Mouse (Mus musculus): ENCODE results near the gene Gm13199. TPM values are rescaled to one million over a fixed set of nuclear protein-coding genes. Genes with fewer than 3 reads are reported as not detected.

Gene Gm13199
- 1 to 10 TPM in 3 of 4 experiments, under 1 TPM in 1; 0.80 to 4.7 (median 2.3) TPM for total RNA-seq (2022)

GRCm38 (mm10) chr2:5862834-5863233 lies at the start of gene Gm13199:
Gm13199 (minus strand) TSS chr2:5862934.
- no peak for DNase-seq (ENCODE audit: low spot score in 2 of 2)

GRCm38 (mm10) chr2:5911282-5911965 lies 48.7 kb upstream of the Gm13199 start:
- no peak for DNase-seq (ENCODE audit: low spot score in 2 of 2)

DNA sequence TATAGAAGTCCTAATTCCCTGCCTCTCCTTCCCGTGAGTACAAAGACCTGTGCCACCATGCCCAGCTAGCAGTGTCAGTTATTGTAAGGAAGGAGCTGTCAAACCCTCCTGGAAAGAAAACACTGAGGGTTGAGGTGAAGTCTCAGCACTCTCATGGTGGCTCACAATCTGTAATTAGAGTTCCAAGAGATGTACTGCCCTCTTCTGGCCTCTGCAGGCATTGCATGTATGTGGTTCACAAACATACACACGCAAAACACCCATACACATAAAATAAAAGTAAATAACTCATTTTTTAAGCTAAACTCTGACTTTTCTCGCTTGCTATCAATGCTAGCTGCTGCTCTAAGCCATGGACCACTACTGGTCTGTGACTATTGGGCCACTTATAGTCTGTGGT lies 43.9 kb upstream of the Gm13199 start:
- no peak for DNase-seq (ENCODE audit: low spot score in 2 of 2)

GRCm38 (mm10) chr2:5906092-5906491 lies 43.4 kb upstream of the Gm13199 start:
- DNase-seq (ENCODE audit: low spot score in 2 of 2), result peak; percentile 51 to 71

DNA sequence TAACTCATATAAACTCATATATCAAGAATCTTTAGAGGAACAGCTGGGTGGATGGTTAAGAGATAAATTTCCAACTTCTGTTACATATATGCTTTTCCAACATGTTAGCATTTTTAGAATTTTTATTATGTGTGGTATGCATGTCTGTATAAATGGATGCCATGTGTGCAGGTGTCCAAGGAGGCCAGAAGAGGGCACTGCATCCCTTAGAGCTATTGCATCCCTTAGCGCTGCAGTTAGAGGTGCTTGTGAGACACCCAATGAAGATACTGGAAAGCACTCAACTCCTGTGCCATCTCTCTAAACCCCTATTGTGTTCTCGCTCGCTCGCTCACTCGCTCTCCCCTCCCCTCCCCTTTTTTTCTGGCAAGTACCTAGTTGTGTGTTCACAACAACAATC lies 37.4 kb upstream of the Gm13199 start:
- no peak for DNase-seq (ENCODE audit: low spot score in 2 of 2)

- peak; percentile 97 to 99 for DNase-seq (ENCODE audit: low spot score in 2 of 2)
These were observed 32.3 kb upstream of the Gm13199 start, which contains the start of gene Sec61a2 for GRCm38 (mm10) chr2:5894843-5895570. Sec61a2 (minus strand) TSS chr2:5895432.

DNA sequence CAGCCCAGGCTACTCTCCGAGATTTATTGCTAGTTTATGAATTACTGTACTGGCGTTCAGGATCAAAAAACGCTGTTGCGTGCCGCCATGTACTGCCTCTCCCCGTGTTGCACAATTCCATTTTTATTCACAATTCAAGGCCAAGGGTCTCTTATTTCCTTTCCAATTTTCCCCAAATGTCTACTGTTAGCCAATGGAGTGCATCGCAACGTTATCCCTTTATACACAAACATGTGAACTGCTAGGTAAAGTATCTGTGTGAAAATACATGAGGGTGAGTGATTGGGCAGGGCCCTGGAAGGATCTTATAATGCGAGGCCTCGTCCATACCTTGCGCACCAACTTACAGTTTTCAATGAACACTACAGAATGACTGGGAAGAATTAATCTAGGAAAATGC lies 31.6 kb upstream of the Gm13199 start:
- DNase-seq (ENCODE audit: low spot score in 2 of 2), result no peak

GRCm38 (mm10) chr2:5889412-5889811 lies 26.7 kb upstream of the Gm13199 start:
- DNase-seq (ENCODE audit: low spot score in 2 of 2), result no peak

DNA sequence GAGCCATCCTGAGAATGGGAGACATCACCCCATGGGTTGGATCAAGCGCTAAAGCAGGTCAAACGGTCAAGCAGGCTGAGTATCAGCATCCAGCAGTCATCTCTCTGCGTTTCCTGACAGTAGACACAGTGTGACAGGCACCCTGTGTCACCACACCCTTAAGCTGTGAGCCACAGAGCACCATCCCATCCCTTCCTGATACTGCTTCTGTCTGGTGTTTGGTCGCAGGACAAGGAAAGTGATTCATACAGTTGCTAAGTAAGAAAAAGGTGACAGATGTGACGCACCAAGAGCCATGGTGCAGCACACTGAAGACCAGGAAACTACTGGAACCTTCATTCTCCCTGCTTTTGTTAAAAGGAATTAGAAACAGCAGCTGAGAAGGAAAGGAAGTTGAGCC lies 26.1 kb upstream of the Gm13199 start:
- no peak for DNase-seq (ENCODE audit: low spot score in 2 of 2)

DNA sequence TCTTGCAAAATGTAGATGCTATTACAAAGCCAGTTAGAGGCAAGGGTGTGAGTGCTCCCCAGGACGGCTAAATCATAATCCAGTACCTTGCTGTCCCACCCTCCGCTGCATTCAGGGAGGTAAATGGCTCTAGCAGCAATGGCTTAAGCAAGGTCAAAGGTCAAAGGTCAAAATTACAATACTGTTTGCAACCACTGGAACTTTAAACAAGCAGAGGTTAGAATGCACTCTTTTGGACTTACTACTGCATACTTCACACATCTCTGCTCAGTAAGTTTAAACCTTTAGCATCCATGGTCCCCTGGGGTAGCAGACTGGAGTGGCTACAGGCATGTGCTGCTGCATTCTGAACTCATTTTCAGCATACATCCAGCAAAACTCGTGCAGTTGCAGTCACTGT lies 14.7 kb upstream of the Gm13199 start:
- DNase-seq (ENCODE audit: low spot score in 2 of 2), result no peak

DNA sequence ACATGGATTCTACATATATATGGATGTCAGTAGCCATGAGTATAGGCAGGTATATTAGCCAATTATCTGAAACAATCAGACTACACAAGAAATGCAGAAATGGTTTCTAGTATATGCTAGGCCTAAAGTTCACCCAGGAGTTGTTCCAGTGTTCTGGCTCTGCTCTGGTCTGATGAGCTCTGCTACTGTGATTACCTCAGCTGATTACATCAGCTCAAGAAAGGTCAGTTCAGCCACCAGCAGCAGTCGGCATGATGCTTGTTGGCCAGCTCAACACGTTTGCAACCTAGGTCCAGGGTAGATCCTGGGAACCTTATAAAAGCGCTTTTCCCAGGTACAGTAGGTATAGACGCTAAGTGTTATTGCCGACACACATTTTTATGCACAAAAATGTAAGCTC lies 7.0 kb upstream of the Gm13199 start:
- no peak for DNase-seq (ENCODE audit: low spot score in 2 of 2)

DNA sequence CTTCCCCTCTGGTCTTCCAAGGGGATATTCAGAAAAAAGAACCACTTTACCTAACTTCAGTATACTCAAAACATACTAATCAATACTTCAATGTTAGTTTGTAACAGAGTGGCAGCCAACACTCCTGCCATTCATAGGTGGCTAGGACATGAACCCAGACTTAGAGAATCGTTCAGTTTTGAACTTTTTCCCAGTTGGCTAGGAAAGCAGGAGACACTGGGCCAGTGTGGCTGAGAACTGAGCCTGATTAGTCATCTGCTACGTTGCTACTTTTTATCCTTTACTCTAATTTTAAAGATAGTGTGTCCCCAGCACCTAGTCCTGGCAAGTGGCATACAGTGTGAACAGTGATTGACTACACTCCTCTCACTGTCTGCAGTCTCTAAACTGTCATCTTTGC lies 4.9 kb upstream of the Gm13199 start:
- DNase-seq (ENCODE audit: low spot score in 2 of 2), result no peak

DNA sequence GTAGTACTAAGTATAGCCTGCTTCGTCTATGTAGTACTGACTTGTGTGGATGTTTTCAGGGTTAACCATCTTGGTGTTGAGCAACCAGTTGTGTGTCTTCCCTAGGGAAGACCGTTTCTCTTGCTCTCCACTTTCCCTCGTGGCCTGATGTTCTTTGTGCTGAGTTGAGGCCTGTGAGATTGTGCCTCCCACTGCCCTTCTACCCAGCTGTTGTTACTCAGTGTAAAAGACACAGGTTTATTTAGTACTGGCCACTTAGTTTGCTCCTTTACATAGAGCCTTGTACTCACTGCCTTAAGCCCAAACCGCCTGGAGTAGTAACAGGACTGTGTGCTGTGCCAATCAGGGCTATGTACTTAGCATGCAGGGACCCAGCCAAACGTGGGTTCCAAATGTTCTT lies 10.9 kb downstream of the Gm13199 start:
- DNase-seq (ENCODE audit: low spot score in 2 of 2), result peak in 1 of 2 experiments; percentile 31

DNA sequence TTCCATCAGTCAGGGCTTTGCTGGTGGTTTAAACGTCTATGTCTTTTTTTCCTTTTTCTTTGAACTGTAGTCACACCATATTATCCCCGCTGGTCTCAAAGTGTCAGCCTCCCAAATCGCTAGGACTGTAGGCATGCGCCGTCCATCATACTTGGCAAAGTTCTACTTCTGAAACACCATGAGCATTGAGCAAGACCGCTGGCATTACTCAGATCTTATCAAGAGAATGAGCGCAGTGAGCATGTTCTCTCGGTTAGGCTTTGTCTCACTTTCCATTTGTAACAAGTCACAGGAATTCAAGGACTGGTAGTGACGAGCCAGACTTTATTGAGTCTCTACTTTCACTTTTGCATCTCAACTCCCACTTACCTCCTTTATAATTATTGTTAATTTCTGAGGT lies 11.6 kb downstream of the Gm13199 start:
- DNase-seq (ENCODE audit: low spot score in 2 of 2), result no peak

GRCm38 (mm10) chr2:5845826-5846225 lies 16.9 kb downstream of the Gm13199 start:
- no peak for DNase-seq (ENCODE audit: low spot score in 2 of 2)

GRCm38 (mm10) chr2:5844873-5845631 lies 17.7 kb downstream of the Gm13199 start, which contains the start of the genes Nudt5 and Cdc123:
Nudt5 (plus strand) TSS chr2:5845019.
Cdc123 (minus strand) TSS chr2:5845164.
- DNase-seq (ENCODE audit: low spot score in 2 of 2), result peak; percentile 88 to 92

DNA sequence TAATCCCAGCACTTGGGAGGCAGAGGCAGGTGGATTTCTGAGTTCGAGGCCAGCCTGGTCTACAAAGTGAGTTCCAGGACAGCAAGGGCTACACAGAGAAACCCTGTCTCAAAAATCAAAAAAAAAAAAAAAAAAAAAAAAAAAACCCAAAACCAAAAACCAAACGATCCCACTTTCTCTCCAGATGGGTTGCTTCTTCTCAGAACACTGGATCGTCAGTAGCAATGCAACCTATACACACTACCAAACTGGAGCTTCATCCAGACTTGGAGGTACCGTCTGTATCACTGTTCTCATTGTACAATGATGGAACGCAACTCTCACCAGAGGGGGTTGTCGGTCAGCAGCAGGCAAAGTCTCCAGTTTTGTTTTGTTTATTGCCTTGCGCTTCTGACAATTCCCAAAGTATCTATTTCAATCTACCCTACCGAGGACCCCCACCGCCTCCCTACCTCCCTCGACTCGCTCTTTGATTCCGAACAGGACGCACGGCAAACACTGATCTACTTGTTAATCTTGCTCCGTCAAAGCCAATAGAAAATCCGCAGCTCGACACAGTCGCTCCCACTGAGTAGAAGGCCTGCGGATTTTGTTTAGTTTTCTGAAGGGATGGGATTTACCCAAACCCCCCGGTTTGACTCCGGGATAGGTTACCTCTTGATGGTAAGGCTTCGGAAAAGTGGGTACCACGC lies 18.4 kb downstream of the Gm13199 start:
- no peak for DNase-seq (ENCODE audit: low spot score in 2 of 2)

GRCm38 (mm10) chr2:5840815-5841214 lies 21.9 kb downstream of the Gm13199 start:
- no peak for DNase-seq (ENCODE audit: low spot score in 2 of 2)

GRCm38 (mm10) chr2:5825265-5825913 lies 37.3 kb downstream of the Gm13199 start:
- no peak for DNase-seq (ENCODE audit: low spot score in 2 of 2)

- no peak for DNase-seq (ENCODE audit: low spot score in 2 of 2)
These were observed 38.0 kb downstream of the Gm13199 start for GRCm38 (mm10) chr2:5824685-5825084.

- DNase-seq (ENCODE audit: low spot score in 2 of 2), result no peak
These were observed 38.5 kb downstream of the Gm13199 start for GRCm38 (mm10) chr2:5824213-5824612.
